Mouse (Mus musculus) testis, adult 2 months (tissue): ENCODE measurements around the gene Neu2.

Source experiments
- CTCF ChIP-seq: fragments of 200-500 bp; IDR thresholded peaks from 2 replicates; pipeline ENCODE4 v1.5.1; 2012; ENCODE audit warnings: low read depth, mild to moderate bottlenecking, inconsistent platforms, low read length, moderate library complexity; ENCODE audit not compliant: control insufficient read depth, insufficient read depth, insufficient replicate concordance
- POLR2A ChIP-seq: fragments of 200-500 bp; IDR thresholded peaks from 2 replicates; pipeline ENCODE4 v1.6.1; 2012; ENCODE audit warnings: low read depth, mild to moderate bottlenecking, inconsistent platforms, low read length, moderate library complexity; ENCODE audit not compliant: control insufficient read depth

- no peak for TF ChIP-seq POLR2A
- no peak for TF ChIP-seq CTCF
Measured at GRCm38 (mm10) chr1:87636716-87637117, 127.0 kb downstream of the Neu2 start.
